Mouse (Mus musculus) adrenal gland, postnatal 10 days (tissue): ENCODE results near the gene AC134908.4. TPM values are rescaled to one million over a fixed set of nuclear protein-coding genes. Genes with fewer than 3 reads are reported as not detected.

Experiments used
- microRNA-seq: library from miRNA; unstranded; fragments of <30 nt; microRNA quantifications from one replicate; pipeline ENCODE4 v1.2.0, GENCODE M21; 2021
- total RNA-seq, 2 experiments: library from RNA; stranded (reverse); gene quantifications; 2 replicates each; pipeline ENCODE4 v1.2.3; 2021

AC134908.4 gene
- total RNA-seq, 2 experiments from 2014 or later = 0.48 TPM; not detected in 1

Small RNA genes lying within 50 kb of the gene (microRNA-seq; reads per million reads assigned to microRNA genes)
- gene Gm25083 (not detected), gene Mir3082 (4.6 reads per million, percentile 3 among the genes with 10 or more reads in this experiment), gene Mir6966 (1.4 reads per million)

Other genes with a start within 250 kb of the AC134908.4 start
- 1 to 10 TPM; 1.7 to 2.4 TPM for gene Sox8, start 225.0 kb downstream of the AC134908.4 start, total RNA-seq
- 10 to 100 TPM; 35.8 to 44.3 TPM for gene Lmf1, start 216.6 kb downstream of the AC134908.4 start, total RNA-seq
- under 1 TPM in 1 of 2 experiments, not detected in 1; 0.70 TPM for gene Gng13, start 78.5 kb downstream of the AC134908.4 start, total RNA-seq
- 10 to 100 TPM in 1 of 2 experiments, 1 to 10 TPM in 1; 7.9 to 11.2 TPM for gene Chtf18, start 68.2 kb downstream of the AC134908.4 start, total RNA-seq
- 10 to 100 TPM in 1 of 2 experiments, 1 to 10 TPM in 1; 9.5 to 11.0 TPM for gene Rpusd1, start 68.0 kb downstream of the AC134908.4 start, total RNA-seq
- gene Mslnl, start 59.6 kb downstream of the AC134908.4 start, total RNA-seq = not detected
- gene Msln, start 41.3 kb downstream of the AC134908.4 start, total RNA-seq = 10 to 100 TPM; 13.6 to 19.0 TPM
- 10 to 100 TPM; 31.9 to 39.7 TPM for gene Narfl, start 21.9 kb downstream of the AC134908.4 start, total RNA-seq
- 10 to 100 TPM; 22.5 to 35.3 TPM for gene Haghl, start 10.0 kb downstream of the AC134908.4 start, total RNA-seq
- gene Ccdc78, start 9.1 kb downstream of the AC134908.4 start, total RNA-seq = not detected
- 10 to 100 TPM; 63.1 to 76.4 TPM for gene Fam173a, start 2.8 kb downstream of the AC134908.4 start, total RNA-seq
- 10 to 100 TPM; 28.0 to 45.1 TPM for gene Metrn, start 1.5 kb upstream of the AC134908.4 start, total RNA-seq
- 10 to 100 TPM; 11.6 to 14.5 TPM for gene Fbxl16, start 13.4 kb upstream of the AC134908.4 start, total RNA-seq
- 10 to 100 TPM; 17.6 to 23.1 TPM for gene Wdr24, start 28.0 kb upstream of the AC134908.4 start, total RNA-seq
- gene Jmjd8, start 33.2 kb upstream of the AC134908.4 start, total RNA-seq = 10 to 100 TPM; 54.9 to 62.3 TPM
- 100 to 1,000 TPM; 138 to 157 TPM for gene Stub1, start 37.7 kb upstream of the AC134908.4 start, total RNA-seq
- gene Rhbdl1, start 41.6 kb upstream of the AC134908.4 start, total RNA-seq = 10 to 100 TPM; 11.9 to 14.6 TPM
- gene Gm20683, start 46.1 kb upstream of the AC134908.4 start, total RNA-seq = 10 to 100 TPM in 1 of 2 experiments, 1 to 10 TPM in 1; 7.0 to 12.3 TPM
- 10 to 100 TPM; 71.6 to 98.5 TPM for gene Rhot2, start 49.2 kb upstream of the AC134908.4 start, total RNA-seq
- gene Wdr90, start 65.8 kb upstream of the AC134908.4 start, total RNA-seq = 10 to 100 TPM; 17.5 to 24.1 TPM
- 100 to 1,000 TPM; 319 to 366 TPM for gene Mcrip2, start 73.1 kb upstream of the AC134908.4 start, total RNA-seq
- 10 to 100 TPM; 66.8 to 69.2 TPM for gene Mettl26, start 79.4 kb upstream of the AC134908.4 start, total RNA-seq
- 1 to 10 TPM in 1 of 2 experiments, under 1 TPM in 1; 0.78 to 2.7 TPM for gene Wfikkn1, start 85.2 kb upstream of the AC134908.4 start, total RNA-seq
- 10 to 100 TPM; 16.9 to 25.6 TPM for gene Rab40c, start 124.1 kb upstream of the AC134908.4 start, total RNA-seq
- 100 to 1,000 TPM; 101 to 118 TPM for gene Pigq, start 149.3 kb upstream of the AC134908.4 start, total RNA-seq
- gene Nhlrc4, start 149.3 kb upstream of the AC134908.4 start, total RNA-seq = 1 to 10 TPM in 1 of 2 experiments, under 1 TPM in 1; 0.30 to 1.4 TPM
- gene A930017K11Rik, start 156.9 kb upstream of the AC134908.4 start, total RNA-seq = not detected
- gene Capn15, start 190.1 kb upstream of the AC134908.4 start, total RNA-seq = 10 to 100 TPM; 15.8 to 16.2 TPM